Mouse (Mus musculus) limb, embryonic 14.5 days (tissue): Measurements from ENCODE around the gene Csad. TPM values are rescaled to one million over a fixed set of nuclear protein-coding genes. Genes with fewer than 3 reads are reported as not detected.
A peak's percentile ranks its signal among the peaks of the same experiment; 100 is the strongest.

Source experiments
- ATAC-seq: fragments of 200-750 bp; cut with Nextera tagmentation; 2 replicates; pipeline ENCODE4 v1.8.0; 2017; ENCODE audit warnings: low read depth, moderate number of reproducible peaks, moderate TSS enrichment; ENCODE audit not compliant: low FRiP score
- DNase-seq: peaks from one replicate; pipeline ENCODE4 v3.0.0-alpha.2; 2015; ENCODE audit warnings: low spot score
- H3K27ac ChIP-seq: fragments of 300-500 bp; sonication (generic); replicated peaks from 2 replicates; pipeline ENCODE4 v1.5.1; 2014; ENCODE audit warnings: low read depth, mild to moderate bottlenecking, low read length, moderate library complexity, mixed read lengths
- H3K27me3 ChIP-seq: fragments of 300-500 bp; sonication (generic); 2 replicates; pipeline ENCODE4 v1.6.1; 2014; ENCODE audit warnings: low read length, mixed read lengths; ENCODE audit not compliant: control insufficient read depth, insufficient read depth
- H3K36me3 ChIP-seq: fragments of 300-500 bp; sonication (generic); 2 replicates; pipeline ENCODE4 v1.6.1; 2014; ENCODE audit warnings: mild to moderate bottlenecking, low read length, moderate library complexity, mixed read lengths; ENCODE audit not compliant: control insufficient read depth, insufficient read depth
- H3K4me1 ChIP-seq: fragments of 300-500 bp; sonication (generic); 2 replicates; pipeline ENCODE4 v1.6.1; 2014; ENCODE audit warnings: antibody characterized with exemption, low read length, mixed read lengths; ENCODE audit not compliant: control insufficient read depth, insufficient read depth
- H3K4me2 ChIP-seq: fragments of 300-500 bp; sonication (generic); replicated peaks from 2 replicates; pipeline ENCODE4 v1.6.1; 2014; ENCODE audit warnings: low read depth, mild to moderate bottlenecking, low read length, moderate library complexity; ENCODE audit not compliant: severe bottlenecking
- H3K4me3 ChIP-seq: fragments of 300-500 bp; sonication (generic); replicated peaks from 2 replicates; pipeline ENCODE4 v1.5.1; 2014; ENCODE audit warnings: low read length
- H3K9ac ChIP-seq: fragments of 300-500 bp; sonication (generic); 2 replicates; pipeline ENCODE4 v1.6.1; 2014; ENCODE audit warnings: mild to moderate bottlenecking, low read depth, low read length, moderate library complexity; ENCODE audit not compliant: severe bottlenecking
- H3K9me3 ChIP-seq: fragments of 300-500 bp; sonication (generic); 2 replicates; pipeline ENCODE4 v1.6.1; 2016; ENCODE audit warnings: low read length; ENCODE audit not compliant: control insufficient read depth
- POLR2A ChIP-seq: fragments of 200-500 bp; IDR thresholded peaks from 2 replicates; pipeline ENCODE4 v1.8.0; 2012; ENCODE audit warnings: inconsistent platforms, mild to moderate bottlenecking, moderate library complexity, borderline replicate concordance; ENCODE audit not compliant: insufficient read depth, insufficient read length; ENCODE audit errors: extremely low read depth
- WGBS: fragments of 180-500 bp; shearing (Covaris S2); extraction: QIAGEN DNeasy Blood & Tissue Kit; methylation state at CpG from one replicate; pipeline ENCODE4 v1.1.7; 2014; 5-methylcytosine and 5-hydroxymethylcytosine counted together
- polyA plus RNA-seq, 2 experiments: library from polyadenylated mRNA; depleted of rRNA in 1 of 2; stranded (reverse) in 1 of 2; unstranded in 1 of 2; fragments of >200 nt; fragmentation: Nextera tagmentation in 1 of 2; extraction: Ambion mirVana in 1 of 2; gene quantifications; 2 replicates each; pipeline versions ENCODE4 v1.2.1 to v1.2.3; 2012 to 2014

Csad gene
- polyA plus RNA-seq, 2 experiments = 66.1 to 112 TPM

- Histone ChIP-seq H3K9ac (no peak overlapping the region), H3K27ac (no peak overlapping the region), H3K9me3 (no peaks in the 10 kb centered on the region), H3K4me1 (peaks cover 2% of the 10 kb centered on the region), H3K27me3 (no peaks in the 10 kb centered on the region), H3K36me3 (peaks cover 30% of the 10 kb centered on the region), H3K4me3 (no peak overlapping the region), H3K4me2 (no peak overlapping the region)
- ATAC-seq = no peak
- no peak for TF ChIP-seq POLR2A
- 84% methylated on average over 3 of the region's 3 CpGs for WGBS
- no peak for DNase-seq
These were observed 30.9 kb downstream of the Csad start for GRCm38 (mm10) chr15:102173581-102173980.

- no peak for TF ChIP-seq POLR2A
- DNase-seq (no peak), ATAC-seq (no peak)
- WGBS = 61% methylated on average over 2 of the region's 2 CpGs
- peaks cover 30% of the 10 kb centered on the region for H3K4me1 ChIP-seq
- no peaks in the 10 kb centered on the region for H3K27me3 ChIP-seq
- no peak overlapping the region for H3K9ac ChIP-seq
- H3K36me3 ChIP-seq = no peaks in the 10 kb centered on the region
- H3K9me3 ChIP-seq = no peaks in the 10 kb centered on the region
- H3K4me3 ChIP-seq = no peak overlapping the region
- no peak overlapping the region for H3K4me2 ChIP-seq
- H3K27ac ChIP-seq = no peak overlapping the region
These were observed 35.5 kb downstream of the Csad start for GRCm38 (mm10) chr15:102169064-102169463.

GRCm38 (mm10) chr15:102167620-102168021 lies 36.9 kb downstream of the Csad start:
- DNase-seq (peak; percentile 86), ATAC-seq (peak; percentile 81)
- H3K4me1 ChIP-seq = peaks cover 30% of the 10 kb centered on the region
- no peaks in the 10 kb centered on the region for H3K9me3 ChIP-seq
- no peak overlapping the region for H3K9ac ChIP-seq
- H3K4me3 ChIP-seq = no peak overlapping the region
- no peak for TF ChIP-seq POLR2A
- H3K27ac ChIP-seq = peak overlapping the region; percentile 77
- H3K27me3 ChIP-seq = no peaks in the 10 kb centered on the region
- 23% methylated on average over 6 of the region's 6 CpGs for WGBS
- H3K4me2 ChIP-seq = peak overlapping the region; percentile 9; the same call in 1 of the 2 replicates
- H3K36me3 ChIP-seq = no peaks in the 10 kb centered on the region

- H3K27me3 ChIP-seq = no peaks in the 10 kb centered on the region
- H3K4me1 ChIP-seq = peaks cover 30% of the 10 kb centered on the region
- H3K4me3 ChIP-seq = no peak overlapping the region
- H3K9ac ChIP-seq = no peak overlapping the region; the same call in 1 of the 2 replicates
- DNase-seq (no peak), ATAC-seq (no peak)
- H3K9me3 ChIP-seq = no peaks in the 10 kb centered on the region
- H3K4me2 ChIP-seq = no peak overlapping the region
- TF ChIP-seq POLR2A = no peak
- H3K36me3 ChIP-seq = no peaks in the 10 kb centered on the region
- WGBS = 33% methylated on average over 6 of the region's 6 CpGs
- 0 out of 2 replicates have a peak overlapping the region, but pooled peaks have one; percentile 5 for H3K27ac ChIP-seq
These were observed 38.9 kb downstream of the Csad start for GRCm38 (mm10) chr15:102165468-102166100.

GRCm38 (mm10) chr15:102163900-102164693 lies 40.4 kb downstream of the Csad start:
- H3K4me2 ChIP-seq = no peak overlapping the region
- no peaks in the 10 kb centered on the region for H3K9me3 ChIP-seq
- H3K36me3 ChIP-seq = no peaks in the 10 kb centered on the region
- H3K27ac ChIP-seq = no peak overlapping the region
- TF ChIP-seq POLR2A = no peak
- no peak overlapping the region for H3K4me3 ChIP-seq
- H3K27me3 ChIP-seq = no peaks in the 10 kb centered on the region
- DNase-seq = no peak
- H3K4me1 ChIP-seq = peaks cover 30% of the 10 kb centered on the region
- H3K9ac ChIP-seq = no peak overlapping the region
- WGBS = 57% methylated on average over 3 of the region's 3 CpGs
- no peak for ATAC-seq
